ENCODE assay signal across 17 mouse cellular contexts in genomic region chr4:133269596-133269995, GRCm38 (mm10). TPM values are rescaled to one million over a fixed set of nuclear protein-coding genes. Genes with fewer than 3 reads are reported as not detected.
DNase-seq lines count a peak whose midpoint lies in the region; TF ChIP-seq lines count a peak whose summit lies in the region.
"Had no signal": no experiment of that assay in that cellular context is flagged by ENCODE, and none has a peak within 500 bp of the region (broad histone marks: within the 10 kb centered on the region; RNA-seq: fewer than 3 reads in every experiment).

No protein-coding gene starts in this region.

- H3K9me3 ChIP-seq in heart, embryonic 10.5 days, result no peaks in the 10 kb centered on the region
- H3K9me3 ChIP-seq: heart, embryonic 13.5 days; limb, embryonic 15.5 days had no signal

- no peak for TF ChIP-seq CTCF in heart, adult 2 months (IDR thresholded peaks at IDR 0.05)
- TF ChIP-seq CTCF in spleen, adult 2 months (IDR thresholded peaks at IDR 0.05; ENCODE audit: extremely low read depth, insufficient read depth, insufficient read length, insufficient replicate concordance), result no peak

- no peak overlapping the region for H3K4me3 ChIP-seq in heart, adult 2 months
- no peak overlapping the region for H3K4me3 ChIP-seq in heart, embryonic 10.5 days
- H3K4me3 ChIP-seq in spleen, adult 2 months (ENCODE audit: extremely low read depth, insufficient read depth, insufficient read length), result no peak overlapping the region
- H3K4me3 ChIP-seq: heart, embryonic 13.5 days; left cerebral cortex, adult 2 months; limb, embryonic 15.5 days had no signal

- peak; percentile 66 to 76 for DNase-seq in heart, adult 2 months
- no peak for DNase-seq in heart, embryonic 10.5 days (ENCODE audit: low spot score)
- DNase-seq in spleen, adult 2 months (ENCODE audit: low read depth in 1 of 2, low spot score in 2 of 2), result no peak
- DNase-seq in spleen, adult 18-20 months, result no peak
- peak; percentile 44 for DNase-seq in fibroblast of lung, adult 2 months (ENCODE audit: low read depth)
- DNase-seq in layer of hippocampus, postnatal 25 days (ENCODE audit: extremely low spot score in 1 of 2, low spot score in 1 of 2), result no peak
- no peak for DNase-seq in urinary bladder, postnatal 4 days (ENCODE audit: low spot score in 2 of 2)
- no peak for DNase-seq in thymus, adult 18-20 months
- DNase-seq: cerebellum, adult 18-20 months; kidney, postnatal 14 days; lung, postnatal 14 days; midbrain, embryonic 14.5 days; retina, postnatal 1 day had no signal

- no peak overlapping the region for H3K9ac ChIP-seq in heart, adult 2 months (ENCODE audit: low read depth, low read length)
- H3K9ac ChIP-seq: heart, embryonic 13.5 days; limb, embryonic 15.5 days had no signal

- intact Hi-C loops in heart, adult 2 months (cut with DNase I), result no loop called here

- TF ChIP-seq EP300 in heart, adult 2 months (IDR thresholded peaks at IDR 0.05; ENCODE audit: insufficient read depth, low read depth, low read length), result no peak

- H3K36me3 ChIP-seq in heart, adult 2 months (ENCODE audit: control insufficient read depth, insufficient read depth, low read length), result no peaks in the 10 kb centered on the region; the same call in 1 of the 2 replicates
- H3K36me3 ChIP-seq in heart, embryonic 10.5 days, result peaks cover 64% of the 10 kb centered on the region
- peaks cover 39% of the 10 kb centered on the region for H3K36me3 ChIP-seq in spleen, adult 2 months (ENCODE audit: control insufficient read depth, insufficient read depth, low read length)

- peak overlapping the region; percentile 49 for H3K27ac ChIP-seq in heart, adult 2 months
- no peak overlapping the region for H3K27ac ChIP-seq in heart, embryonic 10.5 days
- H3K27ac ChIP-seq in spleen, adult 2 months (ENCODE audit: insufficient read depth, low read length), result peak overlapping the region; percentile 46; the same call in 1 of the 2 replicates
- H3K27ac ChIP-seq: heart, embryonic 13.5 days; left cerebral cortex, adult 2 months; limb, embryonic 15.5 days had no signal

- WGBS in heart, adult 2 months, result 38% methylated on average over 3 of the region's 3 CpGs
- 90% methylated on average over 3 of the region's 3 CpGs for WGBS in heart, embryonic 10.5 days
- WGBS in spleen, adult 2 months, result 88% methylated on average over 3 of the region's 3 CpGs

- TF ChIP-seq POLR2A in heart, adult 2 months (IDR thresholded peaks at IDR 0.05; ENCODE audit: insufficient read depth, low read depth, low read length), result no peak
- no peak for TF ChIP-seq POLR2A in spleen, adult 2 months (IDR thresholded peaks at IDR 0.05; ENCODE audit: low read depth, low read length)

- H3K4me1 ChIP-seq in heart, adult 2 months (ENCODE audit: control insufficient read depth, insufficient read depth, low read length), result peaks cover 13% of the 10 kb centered on the region
- H3K4me1 ChIP-seq in heart, embryonic 10.5 days, result no peaks in the 10 kb centered on the region
- no peaks in the 10 kb centered on the region for H3K4me1 ChIP-seq in spleen, adult 2 months (ENCODE audit: control insufficient read depth, insufficient read depth, insufficient read length)
- H3K4me1 ChIP-seq: heart, embryonic 13.5 days; limb, embryonic 15.5 days had no signal

- H3K79me2 ChIP-seq in heart, adult 2 months (replicated peaks; ENCODE audit: control insufficient read depth, insufficient read depth, low read length), result 0 out of 2 replicates have a peak, but pooled peaks cover under 1% of the 10 kb centered on the region

- no peaks in the 10 kb centered on the region for H3K27me3 ChIP-seq in heart, adult 2 months (ENCODE audit: control insufficient read depth, insufficient read depth, low read length)
- no peaks in the 10 kb centered on the region for H3K27me3 ChIP-seq in heart, embryonic 10.5 days (ENCODE audit: insufficient read depth, poor library complexity, severe bottlenecking)
- H3K27me3 ChIP-seq in spleen, adult 2 months (ENCODE audit: control insufficient read depth, insufficient read depth, low read length), result no peaks in the 10 kb centered on the region
- H3K27me3 ChIP-seq: heart, embryonic 13.5 days; limb, embryonic 15.5 days had no signal

RNA-seq across cellular contexts. Expression of gene Sytl1, which starts 6.7 kb away (rescaled TPM):
- total RNA-seq in heart, adult 2 months (2021), result under 1 TPM; 0.29 to 0.61 TPM
- 0.53 and 0.80 TPM in 2 replicates for polyA plus RNA-seq in heart, adult 2 months (2012; rRNA removed)
- 0.28 and 0.60 TPM in 2 replicates for polyA plus RNA-seq in heart, embryonic 10.5 days (2016; fragmentation: Nextera tagmentation; extraction: Ambion mirVana)
- 6.8 and 7.1 TPM in 2 replicates for polyA plus RNA-seq in spleen, adult 2 months (2012; rRNA removed)
- under 1 TPM; 0.37 to 0.54 TPM for total RNA-seq in layer of hippocampus, postnatal 25 days (2021)

RNA-seq across cellular contexts. Expression of gene Tmem222, which starts 8.0 kb away (rescaled TPM):
- total RNA-seq in heart, adult 2 months (2021), result 10 to 100 TPM; 31.9 to 33.9 TPM
- 48.3 and 72.9 TPM in 2 replicates for polyA plus RNA-seq in heart, adult 2 months (2012; rRNA removed)
- 66.8 and 75.2 TPM in 2 replicates for polyA plus RNA-seq in heart, embryonic 10.5 days (2016; fragmentation: Nextera tagmentation; extraction: Ambion mirVana)
- polyA plus RNA-seq in spleen, adult 2 months (2012; rRNA removed), result 58.0 and 61.0 TPM in 2 replicates
- 10 to 100 TPM; 85.7 to 92.6 TPM for total RNA-seq in layer of hippocampus, postnatal 25 days (2021)

RNA-seq across cellular contexts. Expression of gene Map3k6, which starts 29.0 kb away (rescaled TPM):
- 10 to 100 TPM; 16.3 to 27.3 TPM for total RNA-seq in heart, adult 2 months (2021)
- polyA plus RNA-seq in heart, adult 2 months (2012; rRNA removed), result 12.0 and 15.7 TPM in 2 replicates
- polyA plus RNA-seq in heart, embryonic 10.5 days (2016; fragmentation: Nextera tagmentation; extraction: Ambion mirVana), result 2.5 and 3.4 TPM in 2 replicates
- 4.0 and 5.8 TPM in 2 replicates for polyA plus RNA-seq in spleen, adult 2 months (2012; rRNA removed)
- total RNA-seq in layer of hippocampus, postnatal 25 days (2021), result 1 to 10 TPM; 3.0 to 6.0 TPM

RNA-seq across cellular contexts. Expression of gene Gpr3, which starts 57.3 kb away (rescaled TPM):
- under 1 TPM in 1 of 2 experiments, not detected in 1; 0.11 TPM for total RNA-seq in heart, adult 2 months (2021)
- polyA plus RNA-seq in heart, adult 2 months (2012; rRNA removed), result 0.15 and 0.37 TPM in 2 replicates
- polyA plus RNA-seq in heart, embryonic 10.5 days (2016; fragmentation: Nextera tagmentation; extraction: Ambion mirVana), result 0.09 and 0.18 TPM in 2 replicates
- polyA plus RNA-seq in spleen, adult 2 months (2012; rRNA removed), result 0.02 TPM in 1 of 2 replicates, not detected in the other
- 1 to 10 TPM; 5.3 to 8.2 TPM for total RNA-seq in layer of hippocampus, postnatal 25 days (2021)
- polyA plus RNA-seq: CD4-positive, CD25-positive, alpha-beta regulatory T cell, adult 4 months; limb, embryonic 15.5 days had no signal

RNA-seq across cellular contexts. Expression of gene Cd164l2, which starts 57.7 kb away (rescaled TPM):
- not detected for total RNA-seq in heart, adult 2 months (2021)
- polyA plus RNA-seq in heart, adult 2 months (2012; rRNA removed), result 0.53 and 0.66 TPM in 2 replicates
- 0.39 and 1.3 TPM in 2 replicates for polyA plus RNA-seq in heart, embryonic 10.5 days (2016; fragmentation: Nextera tagmentation; extraction: Ambion mirVana)
- polyA plus RNA-seq in spleen, adult 2 months (2012; rRNA removed), result 0.19 and 0.54 TPM in 2 replicates
- 1 to 10 TPM; 2.8 to 5.6 TPM for total RNA-seq in layer of hippocampus, postnatal 25 days (2021)

Comparison
In these comparisons a context has a peak if more than half of its experiments do, and no peak if none do; other contexts are left out.
1. DNase-seq: peak in heart, adult 2 months (2 of 2) and fibroblast of lung, adult 2 months (single experiment); none in heart, embryonic 10.5 days (single experiment), spleen, adult 2 months (0 of 2), spleen, adult 18-20 months (0 of 2), layer of hippocampus, postnatal 25 days (0 of 2), urinary bladder, postnatal 4 days (0 of 2) and thymus, adult 18-20 months (0 of 2).